Mouse (Mus musculus) embryonic facial prominence, embryonic 12.5 days (tissue): Measurements from ENCODE around the gene C2cd4d. TPM values are rescaled to one million over a fixed set of nuclear protein-coding genes. Genes with fewer than 3 reads are reported as not detected.
A peak's percentile ranks its signal among the peaks of the same experiment; 100 is the strongest.

Experiments
- ATAC-seq: fragments of 200-750 bp; cut with Nextera tagmentation; 2 replicates; pipeline ENCODE4 v1.8.0; 2017; ENCODE audit not compliant: insufficient number of reproducible peaks, insufficient read depth, low FRiP score, low TSS enrichment
- H3K27ac ChIP-seq: fragments of 300-500 bp; sonication (generic); 2 replicates; pipeline ENCODE4 v1.5.1; 2016; ENCODE audit warnings: mild to moderate bottlenecking
- H3K27me3 ChIP-seq: fragments of 300-500 bp; sonication (generic); 2 replicates; pipeline ENCODE4 v1.6.1; 2016; ENCODE audit warnings: mild to moderate bottlenecking, moderate library complexity
- H3K36me3 ChIP-seq: fragments of 300-500 bp; sonication (generic); 2 replicates; pipeline ENCODE4 v1.6.1; 2016; ENCODE audit warnings: mild to moderate bottlenecking
- H3K4me1 ChIP-seq: fragments of 300-500 bp; sonication (generic); 2 replicates; pipeline ENCODE4 v1.6.1; 2016
- H3K4me2 ChIP-seq: fragments of 300-500 bp; sonication (generic); replicated peaks from 2 replicates; pipeline ENCODE4 v1.6.1; 2016; ENCODE audit warnings: mild to moderate bottlenecking, moderate library complexity
- H3K4me3 ChIP-seq: fragments of 300-500 bp; sonication (generic); 2 replicates; pipeline ENCODE4 v1.5.1; 2016; ENCODE audit warnings: mild to moderate bottlenecking
- H3K9ac ChIP-seq: fragments of 300-500 bp; sonication (generic); 2 replicates; pipeline ENCODE4 v1.6.1; 2016; ENCODE audit warnings: mild to moderate bottlenecking, moderate library complexity
- H3K9me3 ChIP-seq: fragments of 300-500 bp; sonication (generic); 2 replicates; pipeline ENCODE4 v1.6.1; 2016; ENCODE audit warnings: mild to moderate bottlenecking, moderate library complexity
- WGBS: fragments of 180-500 bp; shearing (Covaris S2); methylation state at CpG from one replicate; pipeline ENCODE4 v1.1.7; 2016; 5-methylcytosine and 5-hydroxymethylcytosine counted together
- polyA plus RNA-seq: library from polyadenylated mRNA; unstranded; fragments of >200 nt; fragmentation: Nextera tagmentation; extraction: Ambion mirVana; gene quantifications from 2 replicates; pipeline ENCODE4 v1.2.1, GENCODE M21; 2016

The C2cd4d gene
- polyA plus RNA-seq, 1 experiment from 2014 or later = 3.6 TPM

DNA sequence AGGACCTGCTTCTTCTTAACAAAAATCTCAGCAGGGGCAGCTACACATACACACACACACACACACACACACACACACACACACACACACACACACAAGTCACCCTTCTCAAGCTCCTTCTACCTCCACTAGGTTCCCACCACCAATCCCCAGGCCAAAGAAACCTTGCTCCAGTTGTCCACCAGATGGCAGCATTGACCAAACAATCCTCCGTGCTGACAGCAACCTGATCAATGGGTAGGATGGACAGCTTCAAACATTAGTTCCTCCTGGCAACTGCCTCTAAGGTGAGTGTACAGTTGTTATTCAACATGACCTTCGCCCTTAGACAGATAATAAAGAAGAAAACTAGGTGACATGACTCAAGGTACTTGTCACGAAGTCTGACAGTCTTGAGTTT is 4.5 kb downstream of the C2cd4d start:
- Histone ChIP-seq H3K27ac (no peak overlapping the region), H3K9me3 (no peaks in the 10 kb centered on the region), H3K4me2 (no peak overlapping the region), H3K9ac (no peak overlapping the region), H3K27me3 (peaks cover 49% of the 10 kb centered on the region), H3K36me3 (no peaks in the 10 kb centered on the region), H3K4me3 (no peak overlapping the region), H3K4me1 (peaks cover 4% of the 10 kb centered on the region)
- no peak for ATAC-seq
- 20% methylated on average over 3 of the region's 3 CpGs for WGBS

DNA sequence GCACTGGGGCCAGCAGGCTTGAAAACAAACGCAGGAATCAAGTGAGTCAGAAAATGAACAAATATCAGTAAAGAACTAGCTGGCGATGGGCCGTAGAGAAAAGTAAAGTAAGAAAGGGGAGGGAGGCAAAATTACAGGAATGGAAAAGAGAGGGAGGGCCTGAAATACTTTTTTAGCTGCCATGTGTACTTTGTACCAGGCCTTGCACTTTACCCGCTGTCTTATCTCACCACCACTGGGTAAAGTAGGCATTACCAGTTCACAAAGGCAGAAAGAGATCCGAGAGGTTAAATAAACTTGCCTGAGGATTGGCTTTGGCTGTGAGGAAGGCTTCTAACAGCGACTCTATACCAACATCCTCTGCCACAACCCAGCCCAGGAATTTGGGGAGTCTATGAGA is 5.3 kb downstream of the C2cd4d start:
- no peaks in the 10 kb centered on the region for H3K36me3 ChIP-seq
- H3K4me2 ChIP-seq = no peak overlapping the region
- peaks cover 42% of the 10 kb centered on the region for H3K27me3 ChIP-seq
- 79% methylated on average over 6 of the region's 6 CpGs for WGBS
- peaks cover 7% of the 10 kb centered on the region for H3K4me1 ChIP-seq
- no peaks in the 10 kb centered on the region for H3K9me3 ChIP-seq
- ATAC-seq = no peak
- H3K9ac ChIP-seq = no peak overlapping the region
- no peak overlapping the region for H3K4me3 ChIP-seq
- no peak overlapping the region for H3K27ac ChIP-seq

DNA sequence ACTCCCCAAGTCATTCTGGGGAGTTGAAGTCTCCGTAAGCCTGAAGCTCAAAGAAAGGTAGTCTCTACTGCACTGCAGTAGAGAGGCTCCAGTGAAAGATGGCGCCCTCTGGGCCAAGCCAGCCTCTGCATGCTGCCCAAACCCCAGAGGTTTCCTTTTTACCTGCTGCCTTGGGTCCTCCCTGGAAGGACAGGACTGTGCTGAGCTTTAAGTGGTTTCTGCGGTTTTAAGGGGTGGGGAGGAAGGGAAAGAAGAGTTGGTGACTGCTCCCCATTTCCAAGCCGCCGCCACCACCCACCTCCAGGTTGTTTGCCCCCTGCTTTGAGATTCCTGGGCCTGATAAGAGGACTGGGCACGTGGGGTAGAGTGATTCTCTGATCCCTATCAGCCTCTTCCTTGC is 6.4 kb downstream of the C2cd4d start:
- Histone ChIP-seq H3K9ac (no peak overlapping the region), H3K36me3 (no peaks in the 10 kb centered on the region), H3K27me3 (peaks cover 38% of the 10 kb centered on the region), H3K4me1 (peaks cover 18% of the 10 kb centered on the region), H3K27ac (no peak overlapping the region), H3K4me3 (no peak overlapping the region), H3K9me3 (no peaks in the 10 kb centered on the region), H3K4me2 (no peak overlapping the region)
- ATAC-seq = no peak
- 57% methylated on average over 6 of the region's 6 CpGs for WGBS

DNA sequence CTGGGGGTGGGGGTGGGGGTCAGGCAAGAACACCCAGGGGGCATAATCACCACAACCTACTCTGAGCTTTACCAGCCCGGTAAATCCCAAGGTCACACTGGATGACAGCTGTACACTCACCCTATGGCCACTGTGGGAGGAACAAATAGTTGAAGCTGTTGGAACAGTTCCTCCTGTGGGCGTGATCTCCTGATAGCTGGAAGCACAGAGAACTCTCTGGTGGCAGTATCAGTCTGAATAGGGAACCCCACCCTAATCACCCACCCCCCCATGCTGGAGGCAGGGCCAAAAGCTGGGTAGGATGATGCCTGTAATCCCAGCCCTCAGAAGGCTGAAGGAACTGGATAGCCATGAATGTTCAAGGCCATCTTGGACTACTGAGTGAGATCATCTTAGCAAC is 7.5 kb downstream of the C2cd4d start:
- Histone ChIP-seq H3K36me3 (no peaks in the 10 kb centered on the region), H3K27me3 (peaks cover 32% of the 10 kb centered on the region), H3K4me1 (peaks cover 24% of the 10 kb centered on the region), H3K4me2 (no peak overlapping the region), H3K9ac (no peak overlapping the region), H3K9me3 (no peaks in the 10 kb centered on the region), H3K27ac (no peak overlapping the region), H3K4me3 (no peak overlapping the region)
- 54% methylated on average over 2 of the region's 2 CpGs for WGBS
- no peak for ATAC-seq

DNA sequence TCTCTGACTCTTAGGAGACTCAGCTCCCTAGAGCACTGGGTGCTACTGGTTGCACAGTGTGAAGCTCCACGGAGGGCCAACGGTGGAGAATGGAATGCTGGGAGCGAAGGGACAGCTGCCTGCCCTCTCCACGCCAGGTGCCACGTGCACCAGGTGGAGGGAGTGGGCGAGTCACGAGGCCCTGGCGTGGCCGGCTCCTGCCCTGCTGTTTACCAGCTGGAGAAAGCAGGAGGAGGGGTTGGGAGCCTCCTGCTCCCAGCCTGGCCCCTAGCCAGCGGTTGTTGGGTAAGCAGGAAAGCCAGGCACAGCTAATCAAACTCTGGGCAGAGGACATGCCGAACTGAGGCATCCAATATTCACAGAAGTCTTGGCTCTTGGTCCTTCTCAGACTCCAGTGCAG is 9.4 kb downstream of the C2cd4d start:
- Histone ChIP-seq H3K9ac (peak overlapping the region; percentile 25), H3K27ac (no peak overlapping the region)

DNA sequence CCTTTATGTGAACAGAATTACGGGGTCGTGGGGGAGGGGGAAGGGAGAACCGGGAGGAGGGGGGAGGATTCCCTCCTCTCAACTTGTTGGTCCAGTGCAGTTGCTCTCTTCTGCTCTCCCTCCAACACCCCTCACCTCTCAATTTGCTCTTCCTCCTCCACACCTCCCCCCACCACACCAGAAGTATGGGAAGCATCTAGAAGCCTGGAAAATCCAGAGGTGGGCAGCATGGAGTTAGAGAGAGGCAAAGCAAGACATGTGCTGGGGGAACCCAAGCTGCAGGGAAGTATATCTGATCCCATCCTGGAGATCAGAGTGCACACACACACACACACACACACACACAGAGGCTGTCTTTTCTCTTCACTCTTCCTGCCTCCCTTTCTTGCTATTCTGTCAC is 9.8 kb downstream of the C2cd4d start:
- peak overlapping the region; percentile 25; the same call in 1 of the 2 replicates for H3K9ac ChIP-seq
- no peaks in the 10 kb centered on the region for H3K36me3 ChIP-seq
- peak overlapping the region; percentile 36 for H3K4me2 ChIP-seq
- H3K27ac ChIP-seq = no peak overlapping the region
- no peak overlapping the region for H3K4me3 ChIP-seq
- 0% methylated on average over 3 of the region's 3 CpGs for WGBS
- H3K4me1 ChIP-seq = peaks cover 24% of the 10 kb centered on the region
- H3K27me3 ChIP-seq = peaks cover 22% of the 10 kb centered on the region
- no peaks in the 10 kb centered on the region for H3K9me3 ChIP-seq
- ATAC-seq = no peak

More for the DNA sequence above, 9.4 kb downstream of the C2cd4d start:
- no peak overlapping the region for H3K4me3 ChIP-seq
- ATAC-seq = no peak
- H3K9me3 ChIP-seq = no peaks in the 10 kb centered on the region
- peaks cover 24% of the 10 kb centered on the region for H3K4me1 ChIP-seq
- H3K27me3 ChIP-seq = peaks cover 19% of the 10 kb centered on the region
- peak overlapping the region; percentile 36 for H3K4me2 ChIP-seq
- 7% methylated on average over 11 of the region's 11 CpGs for WGBS
- no peaks in the 10 kb centered on the region for H3K36me3 ChIP-seq

DNA sequence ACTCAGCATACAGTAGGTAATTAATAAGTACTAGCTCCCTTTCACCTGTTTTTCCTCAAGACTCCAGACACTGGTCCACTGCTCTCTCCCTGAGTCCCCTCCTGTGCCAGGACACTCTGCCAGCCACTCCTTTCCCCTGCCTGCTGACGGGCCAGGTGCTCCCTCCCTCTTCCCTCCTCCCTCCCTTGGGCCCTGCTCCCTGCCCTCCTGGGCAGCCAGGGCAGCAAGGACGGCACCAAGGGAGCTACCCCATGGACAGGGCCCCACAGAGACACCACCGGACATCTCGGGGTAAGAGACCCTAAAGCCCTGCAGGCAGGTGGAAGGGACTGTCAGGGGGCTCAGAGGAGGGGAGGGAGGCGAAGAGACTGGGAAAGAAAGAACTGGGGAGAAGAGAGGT is 10.4 kb downstream of the C2cd4d start, which contains the start of gene Rorc:
Rorc (plus strand) TSS at position 154 of the 400 bp plus-strand sequence.
- Histone ChIP-seq H3K9me3 (no peaks in the 10 kb centered on the region), H3K27me3 (peaks cover 22% of the 10 kb centered on the region), H3K9ac (peak within 1 kb of the TSS; percentile 25), H3K27ac (no peak within 1 kb of the TSS), H3K4me3 (peak within 1 kb of the TSS; percentile 9; the same call in 1 of the 2 replicates), H3K4me2 (peak within 1 kb of the TSS; percentile 36), H3K36me3 (no peaks in the 10 kb centered on the region), H3K4me1 (peaks cover 28% of the 10 kb centered on the region)
- peak; percentile 4; the same call in 1 of the 2 replicates for ATAC-seq
- 12% methylated on average over 5 of the region's 5 CpGs for WGBS

DNA sequence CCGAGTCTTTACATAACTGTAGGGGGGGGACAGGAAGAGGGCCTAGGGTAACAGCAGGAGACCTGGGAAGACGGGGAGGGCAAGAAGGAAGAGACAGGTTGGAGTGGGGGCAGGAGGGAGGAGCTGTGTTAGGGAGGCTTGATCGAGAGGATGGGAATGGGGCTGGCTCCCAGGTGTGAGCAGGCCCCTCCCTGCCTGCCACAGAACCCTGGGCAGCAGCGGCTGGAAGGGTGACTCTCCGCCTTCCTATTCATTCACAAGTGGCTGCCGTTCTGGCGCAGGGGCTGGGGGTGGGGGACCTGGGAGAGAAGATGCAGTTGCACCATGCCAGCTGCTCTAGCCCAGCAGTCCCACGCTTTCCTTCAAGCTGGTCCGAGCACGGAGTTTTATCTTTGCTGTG is 10.9 kb downstream of the C2cd4d start:
- H3K9ac ChIP-seq = no peak overlapping the region; the same call in 1 of the 2 replicates

DNA sequence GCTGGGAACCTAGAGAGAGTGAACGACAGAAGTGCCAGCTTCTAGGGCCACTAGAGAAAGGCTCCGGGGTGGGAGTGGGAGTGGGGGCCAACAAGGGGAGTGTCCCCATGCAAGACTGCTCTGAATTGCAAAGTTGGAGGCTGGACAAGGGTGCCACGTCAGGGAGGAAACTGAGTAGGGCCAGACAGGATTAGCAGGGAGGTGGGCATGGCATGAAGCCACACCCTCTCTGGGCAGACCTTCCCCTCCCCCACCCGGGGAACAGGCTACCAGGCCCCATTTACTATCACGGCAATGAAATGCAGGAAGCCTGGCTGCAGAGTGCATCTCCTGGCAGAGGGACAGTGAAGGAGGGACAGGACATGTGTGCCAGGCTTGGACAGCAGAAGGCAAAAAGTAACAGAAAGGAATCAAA is 11.4 kb downstream of the C2cd4d start:
- no peak overlapping the region for H3K27ac ChIP-seq
- H3K9ac ChIP-seq = no peak overlapping the region
- peaks cover 22% of the 10 kb centered on the region for H3K27me3 ChIP-seq
- peak overlapping the region; percentile 9; the same call in 1 of the 2 replicates for H3K4me3 ChIP-seq
- H3K4me1 ChIP-seq = peaks cover 28% of the 10 kb centered on the region
- H3K36me3 ChIP-seq = no peaks in the 10 kb centered on the region
- H3K9me3 ChIP-seq = no peaks in the 10 kb centered on the region
- ATAC-seq = 0 out of 2 replicates have a peak, but pooled peaks have one; percentile 17
- peak overlapping the region; percentile 33 for H3K4me2 ChIP-seq
- WGBS = under 1% methylated on average over 5 of the region's 5 CpGs

More for the DNA sequence above, 10.9 kb downstream of the C2cd4d start:
- H3K27ac ChIP-seq = no peak overlapping the region
- H3K36me3 ChIP-seq = no peaks in the 10 kb centered on the region
- H3K4me3 ChIP-seq = peak overlapping the region; percentile 9; the same call in 1 of the 2 replicates
- H3K27me3 ChIP-seq = peaks cover 22% of the 10 kb centered on the region
- 3% methylated on average over 10 of the region's 10 CpGs for WGBS
- H3K9me3 ChIP-seq = no peaks in the 10 kb centered on the region
- peak; percentile 25 for ATAC-seq
- H3K4me2 ChIP-seq = peak overlapping the region; percentile 33
- peaks cover 28% of the 10 kb centered on the region for H3K4me1 ChIP-seq

DNA sequence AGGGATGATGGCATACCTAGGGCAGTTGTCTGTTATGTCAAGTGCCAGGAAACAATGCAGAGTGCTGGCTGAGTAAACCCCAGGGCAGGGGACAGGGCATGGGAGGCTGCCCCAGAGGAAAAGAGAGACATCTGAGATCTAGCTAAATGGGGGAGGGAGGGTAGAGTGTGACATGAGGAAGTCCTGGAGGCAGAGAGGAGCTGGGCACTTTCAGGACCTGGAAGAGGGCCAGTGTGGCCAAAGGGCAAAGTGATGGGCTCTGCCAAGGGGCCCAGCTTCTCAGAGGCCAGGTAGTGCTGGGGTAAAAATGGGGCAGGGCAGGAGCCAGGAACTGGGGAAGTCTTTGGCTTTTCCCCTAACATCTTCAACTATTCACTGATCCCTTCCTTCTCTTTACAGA is 12.4 kb downstream of the C2cd4d start:
- Histone ChIP-seq H3K4me1 (peaks cover 28% of the 10 kb centered on the region), H3K27me3 (peaks cover 22% of the 10 kb centered on the region), H3K27ac (no peak overlapping the region), H3K36me3 (no peaks in the 10 kb centered on the region), H3K4me2 (no peak overlapping the region), H3K4me3 (no peak overlapping the region), H3K9me3 (no peaks in the 10 kb centered on the region), H3K9ac (no peak overlapping the region)
- ATAC-seq = no peak

DNA sequence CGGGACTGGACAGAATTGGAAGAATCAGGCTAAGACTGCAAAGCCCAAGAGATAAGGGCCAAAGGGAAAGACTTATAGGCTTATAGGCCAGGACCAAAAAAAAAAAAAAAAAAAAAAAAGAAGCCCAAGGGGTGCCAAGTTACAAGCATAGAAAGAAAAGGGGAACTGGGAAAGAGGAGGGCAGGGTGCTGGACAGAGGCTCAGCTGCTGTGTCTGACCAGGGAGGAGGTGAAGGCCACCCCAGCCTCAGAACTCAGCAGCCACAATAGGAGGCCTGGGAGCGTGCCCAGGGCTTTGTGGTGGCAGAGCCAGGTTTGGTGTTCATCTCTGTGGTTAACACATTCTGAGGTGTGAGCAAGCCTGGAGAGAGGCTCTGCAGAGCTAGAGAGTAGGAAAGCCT is 12.9 kb downstream of the C2cd4d start:
- H3K4me1 ChIP-seq = peaks cover 31% of the 10 kb centered on the region
- H3K9ac ChIP-seq = no peak overlapping the region
- no peaks in the 10 kb centered on the region for H3K9me3 ChIP-seq
- 69% methylated on average over 2 of the region's 2 CpGs for WGBS
- no peak overlapping the region for H3K4me3 ChIP-seq
- no peak overlapping the region for H3K27ac ChIP-seq
- H3K27me3 ChIP-seq = peaks cover 22% of the 10 kb centered on the region
- no peaks in the 10 kb centered on the region for H3K36me3 ChIP-seq
- no peak overlapping the region for H3K4me2 ChIP-seq
- ATAC-seq = no peak

DNA sequence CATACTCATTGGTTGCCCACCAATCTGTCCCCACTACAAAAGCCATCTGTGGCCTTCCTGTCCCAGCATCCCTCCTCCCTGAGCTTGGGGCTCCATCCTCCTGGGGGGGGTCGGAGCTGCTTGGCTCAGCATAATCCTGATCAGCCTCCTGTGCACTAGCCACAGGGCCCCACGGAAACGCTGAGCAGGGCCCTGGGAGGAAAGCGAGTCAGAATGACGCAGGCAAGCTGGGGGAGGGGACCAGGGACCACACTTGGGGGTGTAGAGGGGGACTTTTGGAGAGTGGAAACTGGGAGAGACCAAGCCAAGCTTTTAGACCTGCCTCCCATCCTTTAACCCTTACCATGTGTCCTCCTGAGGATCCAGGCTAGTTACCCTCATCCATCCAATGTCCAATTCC is 13.6 kb downstream of the C2cd4d start:
- H3K27me3 ChIP-seq = peaks cover 22% of the 10 kb centered on the region
- H3K9me3 ChIP-seq = no peaks in the 10 kb centered on the region
- H3K9ac ChIP-seq = no peak overlapping the region
- no peak overlapping the region for H3K4me3 ChIP-seq
- H3K27ac ChIP-seq = no peak overlapping the region
- H3K4me1 ChIP-seq = peaks cover 32% of the 10 kb centered on the region
- no peak overlapping the region for H3K4me2 ChIP-seq
- 47% methylated on average over 5 of the region's 5 CpGs for WGBS
- H3K36me3 ChIP-seq = no peaks in the 10 kb centered on the region
- no peak for ATAC-seq
